Mouse (Mus musculus): ENCODE measurements at regions not wholly inside any gene's neighbourhood (a gene's known extent, or its start where the extent isn't known, plus 50 kb on each side); places are given as distances from the start of the nearest gene placed in this dataset.
A peak's percentile ranks its signal among the peaks of the same experiment; 100 is the strongest.

DNA sequence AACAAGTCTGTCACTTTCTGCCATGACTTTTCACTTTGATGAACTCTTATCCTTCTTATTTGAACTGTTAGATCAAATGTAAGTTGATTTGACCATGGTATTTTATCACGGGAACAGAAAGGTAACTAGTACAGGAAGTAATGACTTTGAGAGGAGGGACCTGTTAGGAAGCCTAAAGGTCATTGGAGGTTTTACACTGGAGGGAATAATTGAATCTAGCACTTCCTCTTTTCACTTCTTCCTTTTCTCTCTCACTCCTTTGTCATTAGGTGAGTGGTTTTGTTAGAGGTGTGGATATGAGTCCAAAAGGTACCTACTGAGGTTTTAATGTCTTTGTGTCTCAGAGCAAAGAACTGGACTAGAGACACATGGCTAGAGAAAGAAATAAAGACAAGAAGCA is 255.0 kb upstream of the Nrp1 start:
- intact Hi-C loops (cut with DNase I) = no loop called here
- no peak for DNase-seq

DNA sequence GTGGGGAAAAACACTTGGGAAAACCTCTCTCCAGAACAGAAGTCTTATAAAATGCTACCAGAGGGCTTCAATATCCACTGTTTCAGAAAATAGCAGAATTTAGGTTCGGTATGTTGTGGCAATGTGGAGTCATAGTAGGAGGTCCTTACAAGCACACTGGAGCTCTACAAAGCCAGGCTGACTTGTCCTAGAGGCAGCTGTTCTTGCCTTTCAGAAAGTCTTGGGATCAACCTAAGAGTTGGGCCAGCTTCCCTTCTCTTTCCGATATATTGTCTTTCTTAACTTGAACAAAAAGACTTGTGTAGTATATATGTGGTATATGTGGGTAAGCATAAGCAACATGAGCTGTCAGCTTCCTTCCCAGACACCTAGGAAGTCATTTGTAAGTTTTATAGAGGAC is 251.8 kb upstream of the Nrp1 start:
- DNase-seq = no peak
- intact Hi-C loops (cut with DNase I) = no loop called here

DNA sequence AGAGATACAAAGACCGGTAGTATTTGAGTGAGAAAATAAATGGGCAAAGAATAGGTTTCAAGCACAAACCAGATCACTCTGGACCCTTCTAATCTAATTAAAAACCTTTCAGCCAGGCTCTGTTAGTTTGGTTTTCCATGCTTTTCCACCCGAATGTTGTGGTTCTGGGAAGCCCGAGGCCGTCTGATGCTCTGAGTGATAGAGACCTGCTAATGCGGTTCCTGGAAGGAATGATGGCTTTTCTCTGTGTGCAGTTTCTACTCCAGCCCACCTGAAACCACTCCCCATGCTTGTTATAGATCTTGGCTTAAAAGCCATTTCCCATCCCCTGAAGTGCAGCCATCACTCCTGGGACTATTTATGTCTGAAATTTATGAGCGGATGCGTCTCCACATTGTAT is 251.4 kb upstream of the Nrp1 start:
- no peak for DNase-seq
- intact Hi-C loops (cut with DNase I) = no loop called here

GRCm38 (mm10) chr8:128109036-128109435 is 249.4 kb upstream of the Nrp1 start:
- intact Hi-C loops (cut with DNase I) = no loop called here
- no peak for DNase-seq

- no peak for DNase-seq
- intact Hi-C loops (cut with DNase I) = loop anchor here (2.0 to 5.0 kb wide), 2 partner anchors 84 to 106 kb away; no protein-coding TSS in a partner anchor
Observed at GRCm38 (mm10) chr8:128111132-128111531, 247.3 kb upstream of the Nrp1 start.

DNA sequence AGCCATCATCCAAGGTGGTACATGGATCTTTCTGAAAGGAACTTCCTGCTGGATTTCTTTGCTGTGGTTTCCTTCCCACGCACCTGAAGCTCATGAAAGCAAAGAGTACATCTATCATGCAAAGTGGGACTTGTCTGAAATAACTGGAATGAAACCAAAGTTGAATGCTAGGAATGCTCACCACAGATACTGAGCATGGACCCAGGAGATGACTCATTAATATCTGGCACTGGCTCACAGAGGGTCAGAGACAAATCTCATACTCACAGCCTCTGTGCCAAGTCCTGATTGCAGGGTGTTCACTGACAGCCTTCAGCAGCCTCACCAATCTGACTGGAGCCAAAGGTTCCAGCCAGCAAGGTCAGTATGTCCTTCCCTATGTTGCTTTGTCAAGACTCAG is 245.3 kb upstream of the Nrp1 start:
- intact Hi-C loops (cut with DNase I) = loop anchor here (2.0 to 5.0 kb wide), 2 partner anchors 104 to 246 kb away; partner anchors contain the start of gene Nrp1
- DNase-seq = peak; percentile 86 to 88

DNA sequence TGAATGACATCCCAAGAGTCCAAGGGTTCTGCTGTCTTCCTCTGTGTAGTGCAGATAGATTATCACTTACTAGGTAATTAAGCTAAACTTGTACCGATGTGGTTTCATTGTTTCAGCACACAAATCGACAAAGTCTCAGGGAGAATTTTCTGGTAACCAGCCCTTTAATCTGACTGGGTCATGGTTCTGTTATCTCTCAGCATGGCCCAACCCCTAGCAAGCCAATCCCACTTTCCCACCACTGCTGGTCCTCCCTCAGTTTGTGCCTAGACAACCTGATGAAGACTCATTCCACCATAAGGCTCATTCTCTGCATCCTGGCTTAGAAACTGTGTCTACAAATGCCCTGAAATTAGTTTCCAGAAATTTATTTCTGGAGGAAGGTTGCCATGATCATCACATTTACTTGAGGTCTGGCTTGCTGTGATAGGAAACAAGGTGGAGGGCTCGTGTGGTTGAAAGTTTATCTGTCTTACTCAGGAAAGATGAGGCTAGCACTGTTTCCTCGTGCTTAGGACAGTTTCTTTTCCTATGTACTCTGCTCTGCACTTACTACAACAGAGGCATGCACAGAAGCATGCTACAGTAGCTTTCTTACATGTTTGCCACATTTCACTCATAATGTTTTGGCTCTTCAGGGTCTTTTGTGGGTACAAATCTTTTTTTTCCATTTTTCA is 217.0 kb upstream of the Nrp1 start:
- intact Hi-C loops (cut with DNase I) = no loop called here
- no peak for DNase-seq

GRCm38 (mm10) chr8:128148351-128148942 is 210.0 kb upstream of the Nrp1 start:
- intact Hi-C loops (cut with DNase I) = no loop called here
- DNase-seq = no peak

DNA sequence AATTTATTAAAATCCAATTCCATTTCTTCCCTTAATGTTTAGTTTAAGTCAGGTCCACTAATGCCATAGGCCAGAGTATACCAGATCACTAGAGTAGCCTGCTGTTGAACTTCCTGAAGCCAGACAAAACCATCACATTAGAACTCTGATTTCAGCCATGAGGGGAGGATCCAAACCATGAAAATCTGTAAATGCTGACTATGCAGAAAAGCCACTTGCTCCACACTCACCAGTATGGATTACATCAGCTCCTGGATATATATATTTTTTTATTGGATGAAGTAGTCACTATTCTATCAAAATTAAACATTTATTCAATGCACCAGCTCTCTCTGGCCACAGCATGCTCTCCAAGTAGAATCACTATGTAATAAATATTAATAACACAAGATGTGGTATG is 202.8 kb upstream of the Nrp1 start:
- DNase-seq = no peak
- intact Hi-C loops (cut with DNase I) = no loop called here

DNA sequence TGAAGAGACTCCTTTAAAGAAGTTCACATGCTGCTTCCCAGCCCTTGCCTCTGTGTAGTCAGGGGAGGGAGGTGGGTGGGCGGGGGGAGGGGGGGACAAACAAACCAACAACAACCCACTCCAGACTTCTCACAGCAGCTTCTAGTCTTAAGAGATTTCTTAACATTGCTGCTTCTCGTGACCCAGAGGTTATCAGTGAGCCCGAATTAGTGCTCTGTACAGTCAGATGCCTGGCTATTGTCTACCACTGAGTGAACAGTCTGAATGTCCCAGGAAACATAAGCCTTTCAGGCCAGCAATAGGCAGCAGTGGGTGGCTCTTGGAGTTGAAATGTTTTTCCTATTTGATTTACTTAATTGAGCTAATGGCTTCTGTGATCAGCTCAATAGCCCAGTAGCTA is 202.2 kb upstream of the Nrp1 start:
- intact Hi-C loops (cut with DNase I) = no loop called here

GRCm38 (mm10) chr8:128162857-128163256 is 195.5 kb upstream of the Nrp1 start:
- intact Hi-C loops (cut with DNase I) = no loop called here
- no peak for DNase-seq

More for the DNA sequence above, 202.2 kb upstream of the Nrp1 start:
- no peak for DNase-seq

GRCm38 (mm10) chr8:128164976-128165375 is 193.4 kb upstream of the Nrp1 start:
- intact Hi-C loops (cut with DNase I) = no loop called here
- no peak for DNase-seq

- intact Hi-C loops (cut with DNase I) = no loop called here
- no peak for DNase-seq
Observed at GRCm38 (mm10) chr8:128165591-128165990, 192.8 kb upstream of the Nrp1 start.

GRCm38 (mm10) chr8:128166097-128166496 is 192.3 kb upstream of the Nrp1 start:
- intact Hi-C loops (cut with DNase I) = no loop called here
- DNase-seq = peak in 1 of 2 experiments; percentile 10

DNA sequence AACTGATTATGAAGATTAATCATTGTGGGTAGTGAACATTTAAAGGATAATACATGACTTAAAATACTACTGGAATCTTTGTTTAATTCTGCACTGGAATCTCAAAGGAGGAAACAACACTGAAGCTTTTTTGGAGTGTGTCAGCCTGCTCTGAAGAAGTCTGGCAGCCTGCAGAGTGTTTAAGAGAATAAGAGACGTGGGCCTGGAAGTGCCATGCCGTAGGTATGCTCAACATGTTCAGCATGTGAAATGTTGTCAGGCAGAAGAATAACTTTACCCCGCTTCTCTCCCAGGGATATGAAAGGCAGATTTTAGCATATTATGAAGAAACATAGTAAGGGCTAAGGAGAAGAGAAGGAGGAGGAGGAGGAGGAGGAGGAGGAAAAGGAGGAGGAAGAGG is 189.6 kb upstream of the Nrp1 start:
- DNase-seq = no peak
- intact Hi-C loops (cut with DNase I) = no loop called here

- peak in 1 of 2 experiments; percentile 10 for DNase-seq
- intact Hi-C loops (cut with DNase I) = no loop called here
Observed at GRCm38 (mm10) chr8:128171116-128171515, 187.3 kb upstream of the Nrp1 start.

DNA sequence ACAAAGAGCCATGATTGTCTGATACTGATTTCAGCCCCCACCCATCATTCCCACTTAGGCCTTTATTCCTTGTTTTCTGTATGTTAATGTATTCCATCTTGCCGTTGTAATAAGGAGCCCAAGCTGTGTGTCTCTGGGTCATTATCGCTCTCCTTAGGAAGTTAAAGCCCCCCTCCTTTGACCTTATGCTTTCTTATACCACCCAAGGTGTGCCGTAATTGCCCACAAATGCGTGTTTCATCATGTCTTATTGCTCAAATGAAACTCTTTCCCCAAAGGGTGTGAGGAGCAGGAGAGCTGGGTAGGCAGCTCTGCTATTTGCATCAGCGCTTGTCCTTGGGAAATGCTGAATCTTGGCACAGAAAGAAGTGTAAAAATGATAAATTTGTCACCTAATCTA is 178.2 kb upstream of the Nrp1 start:
- intact Hi-C loops (cut with DNase I) = no loop called here
- DNase-seq = no peak

GRCm38 (mm10) chr8:128183081-128183480 is 175.3 kb upstream of the Nrp1 start:
- intact Hi-C loops (cut with DNase I) = no loop called here

DNA sequence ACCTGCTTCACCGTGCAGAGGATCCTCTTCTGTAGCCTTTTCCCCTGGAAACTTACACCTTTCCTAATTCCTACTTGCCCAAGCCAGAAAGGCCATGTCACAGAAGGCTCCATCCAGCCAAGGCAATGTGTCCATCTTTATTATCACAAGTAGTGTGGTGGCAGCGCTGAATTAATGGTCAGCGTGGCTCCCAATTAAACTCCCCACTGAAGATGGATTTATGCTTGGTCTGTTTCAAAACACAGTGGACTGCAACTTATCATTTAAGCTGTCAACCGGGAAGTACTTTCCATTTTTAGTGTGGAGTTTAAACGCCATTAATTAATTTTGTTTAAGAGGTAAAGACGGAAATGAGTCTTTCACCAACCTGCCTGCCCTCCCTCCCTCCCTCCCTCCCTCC is 170.1 kb upstream of the Nrp1 start:
- DNase-seq = no peak
- intact Hi-C loops (cut with DNase I) = no loop called here

More at GRCm38 (mm10) chr8:128183081-128183480, 175.3 kb upstream of the Nrp1 start:
- DNase-seq = no peak

DNA sequence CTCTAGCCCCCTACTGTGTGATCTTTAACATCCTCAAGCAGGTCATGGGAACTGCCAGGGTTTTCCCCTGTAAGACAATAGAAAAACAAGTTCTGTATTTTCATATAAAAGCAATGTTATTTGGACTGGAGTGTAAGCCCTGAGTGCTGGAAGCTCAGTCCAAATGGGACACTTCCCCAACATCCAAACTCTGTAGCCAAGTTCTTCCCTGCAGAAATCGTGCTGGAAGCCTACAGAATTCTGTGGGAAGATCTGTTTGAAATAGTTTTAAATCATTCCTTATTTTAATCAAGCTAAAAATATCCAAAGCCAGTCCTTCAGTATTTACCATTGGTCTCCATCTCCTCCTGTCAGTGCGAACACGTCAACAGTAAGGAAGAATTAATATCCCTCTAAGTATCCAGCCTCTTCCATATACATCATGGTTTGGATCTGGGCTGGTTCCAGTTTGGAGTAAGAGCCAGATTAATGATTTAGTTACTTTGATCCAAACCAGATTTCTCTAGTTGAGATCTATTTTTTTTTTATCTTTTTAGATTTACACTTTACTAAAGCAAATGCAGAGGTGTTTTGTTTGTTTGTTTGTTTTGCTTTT is 165.0 kb upstream of the Nrp1 start:
- intact Hi-C loops (cut with DNase I) = no loop called here
- no peak for DNase-seq

DNA sequence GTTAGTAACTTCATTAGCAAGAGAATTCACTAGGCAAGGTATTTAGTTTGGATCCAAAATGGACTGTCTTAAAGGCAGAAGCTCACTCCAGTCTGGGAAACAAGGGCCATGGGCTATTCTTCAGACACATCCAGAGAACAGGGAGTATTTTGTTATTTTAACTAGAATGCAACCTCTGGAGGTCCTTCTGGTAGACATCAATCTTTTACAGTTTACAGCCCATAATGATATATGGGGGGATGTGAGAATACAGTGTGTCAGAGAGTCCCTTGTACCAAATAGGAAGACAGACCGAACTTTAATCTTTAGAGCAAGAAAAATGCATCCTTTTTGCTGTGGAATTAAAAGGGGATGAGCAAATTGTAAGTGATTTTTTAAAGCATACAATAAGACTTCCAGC is 157.6 kb upstream of the Nrp1 start:
- no peak for DNase-seq
- intact Hi-C loops (cut with DNase I) = no loop called here

DNA sequence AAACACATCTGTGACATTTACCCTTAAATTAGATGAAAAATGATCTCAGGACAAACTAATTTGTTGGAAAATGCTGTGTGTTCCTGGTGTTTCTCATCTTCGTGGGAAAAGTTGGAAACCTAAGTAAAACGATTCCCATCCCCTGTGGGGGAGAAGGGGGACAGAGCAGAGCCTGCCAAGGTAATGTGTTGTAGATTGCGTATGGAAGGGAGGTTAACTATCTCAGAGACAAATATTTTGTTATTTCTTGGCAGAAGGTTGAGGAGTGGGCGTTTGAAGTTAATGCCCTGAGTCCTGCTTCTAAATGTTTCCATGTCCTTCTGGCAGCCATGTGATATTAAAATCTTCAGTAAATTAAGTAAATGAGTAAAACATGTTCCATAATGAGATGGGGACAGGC is 156.8 kb upstream of the Nrp1 start:
- intact Hi-C loops (cut with DNase I) = no loop called here

More for the DNA sequence above, 156.8 kb upstream of the Nrp1 start:
- DNase-seq = no peak
